Mouse (Mus musculus): ENCODE measurements around the gene Cops4.

- TF ChIP-seq CTCF (IDR thresholded peaks at IDR 0.05; ENCODE audit: low read depth, low read length) (no peak), POLR2A (IDR thresholded peaks at IDR 0.05; ENCODE audit: extremely low read depth, insufficient read depth, low read length) (no peak)
Measured at GRCm38 (mm10) chr5:100587136-100587535, 69.0 kb downstream of the Cops4 start.

All from liver, adult 2 months (tissue).